Mouse (Mus musculus): ENCODE results near the gene Dlg5. TPM values are rescaled to one million over a fixed set of nuclear protein-coding genes. Genes with fewer than 3 reads are reported as not detected.

Dlg5 gene
- polyA plus RNA-seq, 1 experiment from 2014 or later = 45.5 TPM

- Histone ChIP-seq H3K27ac (replicated peaks; ENCODE audit: low read depth, low read length) (no peak overlapping the region), H3K27me3 (ENCODE audit: control insufficient read depth, insufficient read depth, low read length) (no peaks in the 10 kb centered on the region), H3K4me1 (ENCODE audit: control insufficient read depth, insufficient read depth, low read length) (peaks cover 59% of the 10 kb centered on the region), H3K9me3 (ENCODE audit: control insufficient read depth, low read length) (no peaks in the 10 kb centered on the region), H3K4me3 (ENCODE audit: low read depth, low read length) (no peak overlapping the region), H3K36me3 (ENCODE audit: control insufficient read depth, insufficient read depth, low read length) (no peaks in the 10 kb centered on the region), H3K4me2 (ENCODE audit: low read depth, severe bottlenecking) (no peak overlapping the region), H3K9ac (ENCODE audit: low read length) (no peak overlapping the region)
- WGBS = 84% methylated on average over 2 of the region's 2 CpGs
- ATAC-seq (ENCODE audit: insufficient number of reproducible peaks, low FRiP score, low TSS enrichment, low read depth) (no peak), DNase-seq (ENCODE audit: low spot score) (no peak)
Observed at GRCm38 (mm10) chr14:24213336-24213735, 32.4 kb downstream of the Dlg5 start.

- WGBS = 60% methylated on average over 5 of the region's 5 CpGs
- Histone ChIP-seq H3K4me1 (ENCODE audit: control insufficient read depth, insufficient read depth, low read length) (peaks cover 60% of the 10 kb centered on the region), H3K27me3 (ENCODE audit: control insufficient read depth, insufficient read depth, low read length) (no peaks in the 10 kb centered on the region), H3K27ac (replicated peaks; ENCODE audit: low read depth, low read length) (no peak overlapping the region), H3K4me3 (ENCODE audit: low read depth, low read length) (no peak overlapping the region), H3K36me3 (ENCODE audit: control insufficient read depth, insufficient read depth, low read length) (no peaks in the 10 kb centered on the region), H3K4me2 (ENCODE audit: low read depth, severe bottlenecking) (no peak overlapping the region), H3K9me3 (ENCODE audit: control insufficient read depth, low read length) (no peaks in the 10 kb centered on the region), H3K9ac (ENCODE audit: low read length) (no peak overlapping the region)
- DNase-seq (ENCODE audit: low spot score) = no peak
- ATAC-seq (ENCODE audit: insufficient number of reproducible peaks, low FRiP score, low TSS enrichment, low read depth) = no peak
Observed at GRCm38 (mm10) chr14:24212861-24213260, 32.9 kb downstream of the Dlg5 start.

- WGBS = 38% methylated on average over 13 of the region's 13 CpGs
Observed at GRCm38 (mm10) chr14:24207360-24207752, 38.4 kb downstream of the Dlg5 start.

GRCm38 (mm10) chr14:24206736-24207359, 38.9 kb downstream of the Dlg5 start:
- Histone ChIP-seq H3K4me2 (ENCODE audit: low read depth, severe bottlenecking) (no peak overlapping the region), H3K9ac (ENCODE audit: low read length) (peak overlapping the region; percentile 9; the same call in 1 of the 2 replicates), H3K9me3 (ENCODE audit: control insufficient read depth, low read length) (no peaks in the 10 kb centered on the region), H3K27ac (replicated peaks; ENCODE audit: low read depth, low read length) (no peak overlapping the region), H3K4me1 (ENCODE audit: control insufficient read depth, insufficient read depth, low read length) (peaks cover 38% of the 10 kb centered on the region), H3K36me3 (ENCODE audit: control insufficient read depth, insufficient read depth, low read length) (no peaks in the 10 kb centered on the region), H3K4me3 (ENCODE audit: low read depth, low read length) (no peak overlapping the region), H3K27me3 (ENCODE audit: control insufficient read depth, insufficient read depth, low read length) (no peaks in the 10 kb centered on the region)
- DNase-seq (ENCODE audit: low spot score) = peak; percentile 34
- 0 out of 2 replicates have a peak, but pooled peaks have one; percentile 8 for ATAC-seq (ENCODE audit: insufficient number of reproducible peaks, low FRiP score, low TSS enrichment, low read depth)
- 39% methylated on average over 12 of the region's 12 CpGs for WGBS

More at GRCm38 (mm10) chr14:24207360-24207752, 38.4 kb downstream of the Dlg5 start:
- Histone ChIP-seq H3K4me2 (ENCODE audit: low read depth, severe bottlenecking) (no peak overlapping the region), H3K36me3 (ENCODE audit: control insufficient read depth, insufficient read depth, low read length) (no peaks in the 10 kb centered on the region), H3K4me3 (ENCODE audit: low read depth, low read length) (no peak overlapping the region), H3K9me3 (ENCODE audit: control insufficient read depth, low read length) (no peaks in the 10 kb centered on the region), H3K4me1 (ENCODE audit: control insufficient read depth, insufficient read depth, low read length) (peaks cover 42% of the 10 kb centered on the region), H3K27ac (replicated peaks; ENCODE audit: low read depth, low read length) (no peak overlapping the region), H3K27me3 (ENCODE audit: control insufficient read depth, insufficient read depth, low read length) (no peaks in the 10 kb centered on the region), H3K9ac (ENCODE audit: low read length) (no peak overlapping the region)
- DNase-seq (ENCODE audit: low spot score) (peak; percentile 30), ATAC-seq (ENCODE audit: insufficient number of reproducible peaks, low FRiP score, low TSS enrichment, low read depth) (peak; percentile 36; the same call in 1 of the 2 replicates)

- 20% methylated on average over 9 of the region's 9 CpGs for WGBS
- peaks cover 35% of the 10 kb centered on the region for H3K4me1 ChIP-seq (ENCODE audit: control insufficient read depth, insufficient read depth, low read length)
- no peak overlapping the region for H3K27ac ChIP-seq (replicated peaks; ENCODE audit: low read depth, low read length)
- no peaks in the 10 kb centered on the region for H3K36me3 ChIP-seq (ENCODE audit: control insufficient read depth, insufficient read depth, low read length)
- H3K9ac ChIP-seq (ENCODE audit: low read length) = no peak overlapping the region
- H3K27me3 ChIP-seq (ENCODE audit: control insufficient read depth, insufficient read depth, low read length) = no peaks in the 10 kb centered on the region
- no peak overlapping the region for H3K4me3 ChIP-seq (ENCODE audit: low read depth, low read length)
- DNase-seq (ENCODE audit: low spot score) (no peak), ATAC-seq (ENCODE audit: insufficient number of reproducible peaks, low FRiP score, low TSS enrichment, low read depth) (no peak)
- H3K4me2 ChIP-seq (ENCODE audit: low read depth, severe bottlenecking) = no peak overlapping the region
- no peaks in the 10 kb centered on the region for H3K9me3 ChIP-seq (ENCODE audit: control insufficient read depth, low read length)
Observed at GRCm38 (mm10) chr14:24206314-24206713, 39.4 kb downstream of the Dlg5 start.

- Histone ChIP-seq H3K4me3 (ENCODE audit: low read depth, low read length) (no peak overlapping the region), H3K9me3 (ENCODE audit: control insufficient read depth, low read length) (no peaks in the 10 kb centered on the region), H3K27me3 (ENCODE audit: control insufficient read depth, insufficient read depth, low read length) (no peaks in the 10 kb centered on the region), H3K27ac (replicated peaks; ENCODE audit: low read depth, low read length) (no peak overlapping the region), H3K36me3 (ENCODE audit: control insufficient read depth, insufficient read depth, low read length) (no peaks in the 10 kb centered on the region), H3K4me2 (ENCODE audit: low read depth, severe bottlenecking) (no peak overlapping the region), H3K9ac (ENCODE audit: low read length) (no peak overlapping the region), H3K4me1 (ENCODE audit: control insufficient read depth, insufficient read depth, low read length) (peaks cover 33% of the 10 kb centered on the region)
- 31% methylated on average over 6 of the region's 6 CpGs for WGBS
- ATAC-seq (ENCODE audit: insufficient number of reproducible peaks, low FRiP score, low TSS enrichment, low read depth) = no peak
- no peak for DNase-seq (ENCODE audit: low spot score)
Observed at GRCm38 (mm10) chr14:24205281-24205871, 40.3 kb downstream of the Dlg5 start.

- Histone ChIP-seq H3K27ac (replicated peaks; ENCODE audit: low read depth, low read length) (no peak overlapping the region), H3K4me3 (ENCODE audit: low read depth, low read length) (no peak overlapping the region), H3K9ac (ENCODE audit: low read length) (no peak overlapping the region), H3K27me3 (ENCODE audit: control insufficient read depth, insufficient read depth, low read length) (no peaks in the 10 kb centered on the region), H3K9me3 (ENCODE audit: control insufficient read depth, low read length) (no peaks in the 10 kb centered on the region), H3K36me3 (ENCODE audit: control insufficient read depth, insufficient read depth, low read length) (0 out of 2 replicates have a peak, but pooled peaks cover 3% of the 10 kb centered on the region), H3K4me1 (ENCODE audit: control insufficient read depth, insufficient read depth, low read length) (peaks cover 26% of the 10 kb centered on the region), H3K4me2 (ENCODE audit: low read depth, severe bottlenecking) (no peak overlapping the region)
- ATAC-seq (ENCODE audit: insufficient number of reproducible peaks, low FRiP score, low TSS enrichment, low read depth) = no peak
- DNase-seq (ENCODE audit: low spot score) = no peak
- WGBS = 90% methylated on average over 8 of the region's 8 CpGs
Observed at GRCm38 (mm10) chr14:24203210-24203609, 42.5 kb downstream of the Dlg5 start.

GRCm38 (mm10) chr14:24200771-24201170, 44.9 kb downstream of the Dlg5 start:
- H3K36me3 ChIP-seq (ENCODE audit: control insufficient read depth, insufficient read depth, low read length) = 0 out of 2 replicates have a peak, but pooled peaks cover 3% of the 10 kb centered on the region

More at GRCm38 (mm10) chr14:24200771-24201170, 44.9 kb downstream of the Dlg5 start:
- Histone ChIP-seq H3K9me3 (ENCODE audit: control insufficient read depth, low read length) (no peaks in the 10 kb centered on the region), H3K27me3 (ENCODE audit: control insufficient read depth, insufficient read depth, low read length) (no peaks in the 10 kb centered on the region), H3K4me1 (ENCODE audit: control insufficient read depth, insufficient read depth, low read length) (peaks cover 4% of the 10 kb centered on the region; the same call in 1 of the 2 replicates), H3K4me2 (ENCODE audit: low read depth, severe bottlenecking) (no peak overlapping the region), H3K27ac (replicated peaks; ENCODE audit: low read depth, low read length) (no peak overlapping the region), H3K4me3 (ENCODE audit: low read depth, low read length) (no peak overlapping the region), H3K9ac (ENCODE audit: low read length) (no peak overlapping the region)
- WGBS = 96% methylated on average over 2 of the region's 2 CpGs
- DNase-seq (ENCODE audit: low spot score) (no peak), ATAC-seq (ENCODE audit: insufficient number of reproducible peaks, low FRiP score, low TSS enrichment, low read depth) (no peak)
